ENCODE assay signal across 2 mouse cellular contexts in the genomic region with DNA sequence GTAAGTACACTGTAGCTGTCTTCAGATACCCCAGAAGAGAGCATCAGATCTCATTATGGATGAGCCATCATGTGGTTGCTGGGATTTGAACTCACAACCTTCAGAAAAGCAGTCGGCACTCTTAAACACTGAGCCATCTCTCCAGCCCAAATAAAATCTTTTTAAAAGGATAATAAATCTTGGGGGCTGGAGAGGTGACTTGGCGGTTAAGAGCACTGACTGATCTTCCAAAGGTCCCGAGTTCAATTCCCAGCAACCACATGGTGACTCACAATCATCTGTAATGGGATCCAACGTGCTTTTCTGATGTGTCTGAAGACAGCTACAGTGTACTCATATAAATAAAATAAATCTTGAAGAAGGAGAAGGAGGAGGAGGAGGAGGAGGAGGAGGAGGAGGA. TPM values are rescaled to one million over a fixed set of nuclear protein-coding genes. Genes with fewer than 3 reads are reported as not detected.
"Had no signal": no experiment of that assay in that cellular context is flagged by ENCODE, and none has a peak within 500 bp of the region (broad histone marks: within the 10 kb centered on the region; RNA-seq: fewer than 3 reads in every experiment).

No protein-coding gene starts in this region.

RNA-seq across cellular contexts. Expression of a gene that starts 29.7 kb away (rescaled TPM):
- total RNA-seq: hematopoietic stem cell, adult 5-6 weeks had no signal
- polyA plus RNA-seq: inflammation-experienced regulatory T-cells, adult 6 months had no signal
